14 mouse cellular contexts compared by ENCODE assay signal in the genomic region with DNA sequence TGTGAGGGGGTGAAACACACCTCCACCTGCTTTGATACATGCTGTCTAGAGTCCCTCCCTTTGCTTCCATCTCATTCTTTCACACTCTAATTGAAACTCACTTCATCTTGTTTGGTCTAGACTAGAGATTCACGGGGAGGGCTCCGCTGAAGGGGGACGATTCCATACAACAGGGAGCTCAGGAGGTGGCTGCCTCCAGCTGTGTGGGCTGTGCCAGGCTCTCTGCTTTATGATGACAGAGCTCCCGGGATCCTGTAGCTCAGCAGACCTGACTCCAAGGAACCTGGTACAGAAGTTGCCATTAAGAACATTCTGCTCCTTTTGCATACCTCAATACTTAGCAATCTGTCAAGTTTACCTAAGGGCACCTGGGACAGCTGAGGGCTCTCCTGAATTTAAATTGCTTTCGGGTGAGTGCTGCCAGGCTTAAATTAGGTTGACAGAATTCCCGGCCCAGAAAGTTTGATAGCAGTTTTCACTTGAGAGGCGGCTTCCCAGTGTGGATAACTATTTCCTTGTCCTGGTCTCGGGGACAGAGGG.
A peak's percentile ranks its signal among the peaks of the same experiment; 100 is the strongest.
DNase-seq lines count a peak whose midpoint lies in the region; ATAC-seq and TF ChIP-seq lines count a peak whose summit lies in the region.
"Had no signal": no experiment of that assay in that cellular context is flagged by ENCODE, and none has a peak within 500 bp of the region (broad histone marks: within the 10 kb centered on the region; RNA-seq: fewer than 3 reads in every experiment).

No protein-coding gene starts in this region.

- H3K4me3 ChIP-seq in left cerebral cortex, adult 2 months = no peak overlapping the region
- no peak overlapping the region for H3K4me3 ChIP-seq in cortical plate, adult 2 months (ENCODE audit: insufficient read depth, low read length)
- H3K4me3 ChIP-seq: gastrocnemius, adult 2 months; heart, embryonic 10.5 days had no signal

- ATAC-seq in erythroid progenitor cell, adult 5-6 weeks (replicated peaks; ENCODE audit: low FRiP score, poor library complexity, severe bottlenecking) = no peak

- intact Hi-C loops in left cerebral cortex, adult 2 months (cut with DNase I) = loop anchor here (5.0 kb wide), 3 partner anchors 69 to 136 kb away; a partner anchor contains a TSS
- intact Hi-C loops in left cerebral cortex, postnatal 4 days (cut with DNase I) = no loop called here

- TF ChIP-seq POLR2A in cortical plate, adult 2 months (IDR thresholded peaks at IDR 0.05; ENCODE audit: extremely low read depth, insufficient read depth, low read length) = no peak

- H3K4me1 ChIP-seq in cortical plate, adult 2 months (ENCODE audit: control insufficient read depth, insufficient read depth, low read length) = peaks cover 25% of the 10 kb centered on the region

- DNase-seq in heart, adult 11 months = peak; percentile 83
- DNase-seq in heart, adult 9 months (ENCODE audit: low spot score in 2 of 2) = no peak
- DNase-seq in left cerebral cortex, adult 2 months (ENCODE audit: extremely low spot score in 1 of 2, low spot score in 2 of 2) = peak in 1 of 2 experiments; percentile 47
- DNase-seq in left cerebral cortex, postnatal 4 days = no peak
- DNase-seq in mesoderm, embryonic 11.5 days (ENCODE audit: low read depth, low spot score) = peak; percentile 31
- no peak for DNase-seq in ovary, postnatal 10 days (ENCODE audit: low spot score)
- DNase-seq: adrenal gland, postnatal 10 days; B cell, adult 2 months; gastrocnemius, adult 2 months; kidney, postnatal 10 days; liver had no signal

- H3K27ac ChIP-seq in left cerebral cortex, adult 2 months = peak overlapping the region; percentile 83
- peak overlapping the region; percentile 51 for H3K27ac ChIP-seq in cortical plate, adult 2 months (ENCODE audit: insufficient read depth, low read length)
- H3K27ac ChIP-seq: gastrocnemius, adult 2 months; heart, embryonic 10.5 days had no signal

- TF ChIP-seq CTCF in left cerebral cortex, adult 2 months (IDR thresholded peaks at IDR 0.05) = no peak
- no peak for TF ChIP-seq CTCF in cortical plate, adult 2 months (IDR thresholded peaks at IDR 0.05; ENCODE audit: extremely low read depth, insufficient read depth, low read length)

Comparison
In these comparisons a context has a peak if more than half of its experiments do, and no peak if none do; other contexts are left out.
1. DNase-seq: peak in heart, adult 11 months (single experiment) and mesoderm, embryonic 11.5 days (single experiment); none in heart, adult 9 months (0 of 2), left cerebral cortex, postnatal 4 days (single experiment) and ovary, postnatal 10 days (single experiment).